Mouse (Mus musculus): ENCODE data around the gene Schip1.

GRCm38 (mm10) chr3:68105081-68105685, 40.6 kb downstream of the Schip1 start:
- TF ChIP-seq POLR2A (IDR thresholded peaks at IDR 0.05; ENCODE audit: borderline replicate concordance, extremely low read depth, low read depth, low read length) (no peak), CTCF (IDR thresholded peaks at IDR 0.05; ENCODE audit: insufficient read depth, low read length) (no peak)

Measured in lung, adult 2 months (tissue).